Mouse (Mus musculus) stomach, embryonic 14.5 days (tissue): Measurements from ENCODE around the gene Prdm16. TPM values are rescaled to one million over a fixed set of nuclear protein-coding genes. Genes with fewer than 3 reads are reported as not detected.

Experiments used
- ATAC-seq: fragments of 200-750 bp; cut with Nextera tagmentation; 2 replicates; pipeline ENCODE4 v1.8.0; 2017; ENCODE audit warnings: low read depth, moderate TSS enrichment; ENCODE audit not compliant: insufficient number of reproducible peaks, insufficient read depth, low FRiP score
- H3K27ac ChIP-seq: fragments of 300-500 bp; sonication (generic); 2 replicates; pipeline ENCODE4 v1.5.1; 2014; ENCODE audit warnings: mild to moderate bottlenecking, low read length, moderate library complexity, mixed read lengths
- H3K27me3 ChIP-seq: fragments of 300-500 bp; sonication (generic); 2 replicates; pipeline ENCODE4 v1.6.1; 2014; ENCODE audit warnings: low read length, control low read depth, mixed read lengths; ENCODE audit not compliant: control insufficient read depth, insufficient read depth
- H3K36me3 ChIP-seq: fragments of 300-500 bp; sonication (generic); 2 replicates; pipeline ENCODE4 v1.6.1; 2014; ENCODE audit warnings: mild to moderate bottlenecking, control low read depth, low read length, moderate library complexity, mixed read lengths; ENCODE audit not compliant: control insufficient read depth, insufficient read depth
- H3K4me1 ChIP-seq: fragments of 300-500 bp; sonication (generic); 2 replicates; pipeline ENCODE4 v1.6.1; 2014; ENCODE audit warnings: low read length, control low read depth, mixed read lengths; ENCODE audit not compliant: control insufficient read depth, insufficient read depth
- H3K4me2 ChIP-seq: fragments of 300-500 bp; sonication (generic); replicated peaks from 2 replicates; pipeline ENCODE4 v1.6.1; 2014; ENCODE audit warnings: low read depth, low read length, control low read depth
- H3K4me3 ChIP-seq: fragments of 300-500 bp; sonication (generic); 2 replicates; pipeline ENCODE4 v1.5.1; 2014; ENCODE audit warnings: low read depth, low read length, control low read depth
- H3K9ac ChIP-seq: fragments of 300-500 bp; sonication (generic); replicated peaks from 2 replicates; pipeline ENCODE4 v1.6.1; 2014; ENCODE audit warnings: low read depth, mild to moderate bottlenecking, control low read depth, low read length, moderate library complexity, mixed read lengths
- H3K9me3 ChIP-seq: fragments of 300-500 bp; sonication (generic); 2 replicates; pipeline ENCODE4 v1.6.1; 2016; ENCODE audit warnings: low read depth, low read length, control low read depth; ENCODE audit not compliant: control insufficient read depth
- WGBS: fragments of 180-500 bp; shearing (Covaris S2); extraction: QIAGEN DNeasy Blood & Tissue Kit; methylation state at CpG from one replicate; pipeline ENCODE4 v1.1.7; 2014; 5-methylcytosine and 5-hydroxymethylcytosine counted together
- polyA plus RNA-seq: library from polyadenylated mRNA; unstranded; fragments of >200 nt; fragmentation: Nextera tagmentation; extraction: Ambion mirVana; gene quantifications from 2 replicates; pipeline ENCODE4 v1.2.1, GENCODE M21; 2014

Prdm16 gene
- polyA plus RNA-seq, 1 experiment from 2014 or later: 18.4 TPM

DNA sequence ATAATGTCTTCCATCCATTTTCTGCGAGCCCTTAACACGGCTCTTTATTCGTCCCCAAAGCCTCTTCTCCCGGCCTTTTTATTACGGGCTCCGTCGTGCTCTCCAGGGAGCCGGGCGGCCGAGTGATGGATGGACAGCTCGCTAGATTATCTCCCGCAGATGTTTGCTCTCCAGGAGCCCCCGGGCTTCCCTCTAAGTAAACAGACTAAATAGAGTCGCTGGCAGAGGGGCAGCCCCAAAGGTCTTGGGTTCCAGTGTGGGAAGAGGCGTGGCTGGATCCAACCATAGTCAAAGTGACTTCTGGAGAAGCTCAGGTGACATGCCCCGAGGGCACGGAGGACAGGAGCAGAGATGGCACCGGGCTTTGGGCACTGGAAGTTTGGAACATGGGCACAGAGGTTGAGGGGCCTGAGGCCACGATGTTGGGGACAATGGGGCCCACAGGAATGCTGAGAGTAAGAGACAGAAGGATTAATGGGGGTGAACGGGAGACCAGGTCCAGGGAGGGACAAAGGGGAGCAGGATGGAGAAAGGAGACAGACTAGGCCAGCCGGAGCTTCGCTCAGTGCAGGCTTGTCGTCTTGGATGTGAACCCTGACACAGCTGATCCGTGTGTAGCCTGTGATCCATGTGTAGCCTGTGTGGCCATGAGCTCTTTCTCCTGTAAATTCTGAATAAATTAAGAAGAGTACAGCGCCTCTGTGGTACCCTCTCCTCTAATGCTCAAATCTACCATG, 162.9 kb downstream of the Prdm16 start:
- no peaks in the 10 kb centered on the region for H3K36me3 ChIP-seq
- no peak overlapping the region for H3K9ac ChIP-seq
- no peak for ATAC-seq
- 18% methylated on average over 25 of the region's 25 CpGs for WGBS
- no peak overlapping the region for H3K4me2 ChIP-seq
- H3K9me3 ChIP-seq: no peaks in the 10 kb centered on the region
- H3K27me3 ChIP-seq: peaks cover 4% of the 10 kb centered on the region; the same call in 1 of the 2 replicates
- H3K4me1 ChIP-seq: peaks cover 23% of the 10 kb centered on the region; the same call in 1 of the 2 replicates
- H3K27ac ChIP-seq: no peak overlapping the region
- H3K4me3 ChIP-seq: no peak overlapping the region

- no peak overlapping the region for H3K9ac ChIP-seq
- no peak overlapping the region for H3K27ac ChIP-seq
- H3K4me3 ChIP-seq: no peak overlapping the region
- H3K4me1 ChIP-seq: peaks cover 15% of the 10 kb centered on the region; the same call in 1 of the 2 replicates
- H3K9me3 ChIP-seq: no peaks in the 10 kb centered on the region
- H3K27me3 ChIP-seq: peaks cover 4% of the 10 kb centered on the region; the same call in 1 of the 2 replicates
- ATAC-seq: no peak
- no peaks in the 10 kb centered on the region for H3K36me3 ChIP-seq
- WGBS: 17% methylated on average over 8 of the region's 8 CpGs
- H3K4me2 ChIP-seq: no peak overlapping the region
Observed at GRCm38 (mm10) chr4:154472569-154472968, 164.1 kb downstream of the Prdm16 start.

DNA sequence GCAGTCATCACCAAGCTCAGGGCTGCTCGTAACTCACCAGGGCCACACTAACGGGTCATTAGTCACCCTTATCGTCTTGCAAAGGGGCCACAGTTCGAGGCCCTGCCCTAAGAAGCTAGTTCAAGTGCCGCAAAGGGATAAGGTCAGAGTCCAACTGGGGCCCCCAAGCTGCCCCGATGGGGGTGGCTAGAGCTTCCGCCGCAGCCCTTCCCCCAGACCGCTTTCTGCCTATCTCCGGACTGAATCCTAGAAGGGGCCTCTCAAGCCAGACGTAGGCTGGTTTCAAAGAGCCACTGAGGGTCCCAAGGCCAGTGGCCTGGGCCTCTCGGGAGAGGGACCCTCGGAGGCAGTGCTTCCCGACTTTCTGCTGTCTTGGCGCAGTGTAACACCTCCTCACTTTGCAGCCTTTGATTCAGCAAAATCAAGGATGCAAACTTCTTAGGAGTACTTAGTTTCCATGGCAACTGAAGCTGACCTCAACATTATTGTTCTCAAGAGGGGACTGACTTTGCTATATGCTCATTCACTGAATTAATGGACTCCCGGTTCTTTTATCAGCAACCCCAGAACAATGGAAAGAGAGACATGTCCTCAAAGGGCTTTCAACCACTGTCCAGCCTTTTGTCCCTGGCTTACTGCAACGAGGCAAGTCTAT, 165.1 kb downstream of the Prdm16 start:
- 15% methylated on average over 17 of the region's 17 CpGs for WGBS
- Histone ChIP-seq H3K27ac (no peak overlapping the region), H3K36me3 (no peaks in the 10 kb centered on the region), H3K4me2 (no peak overlapping the region), H3K9me3 (no peaks in the 10 kb centered on the region), H3K4me3 (no peak overlapping the region), H3K4me1 (peaks cover 15% of the 10 kb centered on the region; the same call in 1 of the 2 replicates), H3K27me3 (peaks cover 4% of the 10 kb centered on the region; the same call in 1 of the 2 replicates), H3K9ac (no peak overlapping the region)
- ATAC-seq: peak; percentile 39; the same call in 1 of the 2 replicates

GRCm38 (mm10) chr4:154466305-154466704, 170.4 kb downstream of the Prdm16 start:
- Histone ChIP-seq H3K27me3 (no peaks in the 10 kb centered on the region), H3K9ac (no peak overlapping the region), H3K27ac (no peak overlapping the region), H3K36me3 (no peaks in the 10 kb centered on the region), H3K9me3 (no peaks in the 10 kb centered on the region), H3K4me1 (no peaks in the 10 kb centered on the region), H3K4me2 (no peak overlapping the region), H3K4me3 (no peak overlapping the region)
- ATAC-seq: no peak
- WGBS: 29% methylated on average over 5 of the region's 5 CpGs

DNA sequence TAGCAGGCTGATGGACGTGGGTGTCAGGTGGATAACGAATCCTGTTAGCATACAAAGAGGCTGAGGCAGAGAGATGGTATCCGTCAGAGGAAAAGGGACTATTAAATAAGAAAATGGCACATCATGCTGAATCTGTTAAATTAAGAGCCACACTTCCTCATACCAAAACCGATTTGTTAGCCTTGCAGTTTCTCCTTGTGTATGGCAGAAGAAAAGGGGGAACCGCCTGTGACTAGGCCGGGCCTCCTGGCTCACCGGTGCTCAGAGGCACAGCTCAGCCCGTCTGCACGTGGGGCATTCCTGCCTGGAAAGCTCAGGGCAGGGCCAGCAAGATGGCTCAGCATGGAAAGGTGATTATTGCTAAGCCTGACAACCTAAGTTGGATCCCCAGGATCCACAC, 171.6 kb downstream of the Prdm16 start:
- WGBS: 60% methylated on average over 9 of the region's 9 CpGs
- Histone ChIP-seq H3K27ac (no peak overlapping the region), H3K27me3 (no peaks in the 10 kb centered on the region)

DNA sequence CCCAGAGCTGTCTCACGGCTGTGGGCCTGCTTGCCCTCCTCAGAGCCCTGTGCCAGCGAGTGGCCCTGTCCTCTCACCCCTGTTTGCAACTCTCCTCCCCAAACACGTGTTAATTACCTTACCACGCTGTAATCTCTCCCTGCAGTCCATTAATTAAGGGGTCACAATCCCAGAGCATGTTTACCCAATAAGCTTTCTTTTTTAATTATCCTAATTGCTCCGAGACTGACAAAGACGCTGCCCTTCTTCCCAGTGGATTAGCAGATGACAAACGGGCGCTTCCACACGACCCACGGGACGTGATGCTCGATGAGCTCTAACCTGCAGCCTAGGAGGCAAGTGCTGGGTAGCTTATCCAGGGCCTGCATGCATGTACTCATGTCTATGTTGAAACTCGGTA, 176.7 kb downstream of the Prdm16 start:
- WGBS: 63% methylated on average over 13 of the region's 13 CpGs
- Histone ChIP-seq H3K4me1 (no peaks in the 10 kb centered on the region), H3K27ac (no peak overlapping the region), H3K9me3 (no peaks in the 10 kb centered on the region), H3K4me3 (no peak overlapping the region), H3K36me3 (no peaks in the 10 kb centered on the region), H3K9ac (no peak overlapping the region), H3K4me2 (no peak overlapping the region), H3K27me3 (no peaks in the 10 kb centered on the region)
- ATAC-seq: no peak

More for the DNA sequence above, 171.6 kb downstream of the Prdm16 start:
- Histone ChIP-seq H3K4me3 (no peak overlapping the region), H3K4me1 (no peaks in the 10 kb centered on the region), H3K9me3 (no peaks in the 10 kb centered on the region), H3K9ac (no peak overlapping the region), H3K36me3 (no peaks in the 10 kb centered on the region), H3K4me2 (no peak overlapping the region)
- ATAC-seq: no peak

GRCm38 (mm10) chr4:154457756-154458155, 178.9 kb downstream of the Prdm16 start:
- Histone ChIP-seq H3K27me3 (no peaks in the 10 kb centered on the region), H3K9ac (no peak overlapping the region), H3K4me1 (no peaks in the 10 kb centered on the region), H3K4me3 (no peak overlapping the region), H3K27ac (no peak overlapping the region), H3K9me3 (no peaks in the 10 kb centered on the region), H3K36me3 (no peaks in the 10 kb centered on the region), H3K4me2 (no peak overlapping the region)
- ATAC-seq: no peak
- 87% methylated on average over 3 of the region's 3 CpGs for WGBS

DNA sequence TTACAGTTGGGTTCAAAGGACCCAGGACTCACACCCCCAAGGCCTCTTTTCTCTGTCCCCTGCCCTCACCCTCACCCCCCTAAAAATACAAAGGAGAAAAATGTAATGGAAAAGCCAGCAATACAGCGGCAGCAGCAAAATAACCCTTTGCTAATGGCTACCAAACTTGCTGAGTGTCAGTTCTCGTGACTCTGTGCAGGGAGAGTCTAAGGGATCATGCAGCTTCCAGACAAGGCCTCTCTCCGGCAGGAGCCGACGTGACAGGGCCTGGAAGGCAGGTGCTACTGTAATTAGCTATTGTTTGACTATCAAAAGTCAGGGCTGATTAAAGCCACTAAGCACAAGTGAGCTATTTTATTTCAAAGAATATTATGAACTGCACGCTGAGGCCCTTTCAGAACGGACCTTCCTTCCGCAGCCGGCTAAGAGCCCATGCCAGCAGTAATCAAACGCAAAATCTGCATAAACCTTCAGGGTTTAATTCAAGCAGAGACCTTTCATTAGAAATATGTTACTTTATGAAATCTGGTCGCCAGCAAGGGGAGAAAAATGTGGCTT, 180.3 kb downstream of the Prdm16 start:
- no peak overlapping the region for H3K27ac ChIP-seq
- WGBS: 60% methylated on average over 11 of the region's 11 CpGs
- no peak overlapping the region for H3K9ac ChIP-seq
- ATAC-seq: no peak
- H3K9me3 ChIP-seq: no peaks in the 10 kb centered on the region
- no peaks in the 10 kb centered on the region for H3K36me3 ChIP-seq
- no peak overlapping the region for H3K4me3 ChIP-seq
- H3K4me1 ChIP-seq: no peaks in the 10 kb centered on the region
- no peak overlapping the region for H3K4me2 ChIP-seq
- no peaks in the 10 kb centered on the region for H3K27me3 ChIP-seq
